Mouse (Mus musculus) MEL (cell line): ENCODE results near the gene Plin2. TPM values are rescaled to one million over a fixed set of nuclear protein-coding genes. Genes with fewer than 3 reads are reported as not detected.

ENCODE experiments used
- DNase-seq: peaks from one replicate; pipeline ENCODE4 v3.0.0; 2011; ENCODE audit warnings: low read depth, low spot score
- H3K27ac ChIP-seq: 2 replicates; pipeline ENCODE4 v1.5.1; 2012; ENCODE audit warnings: low read depth, mild to moderate bottlenecking, control low read depth, low read length, moderate library complexity; ENCODE audit not compliant: control insufficient read depth
- H3K27me3 ChIP-seq, 2 experiments: fragments of 150-350 bp in 1 of 2; sonication (generic) in 1 of 2; 2 replicates each; pipeline ENCODE4 v1.6.1; 2012; ENCODE audit warnings: low read length in 2 of 2, mild to moderate bottlenecking in 2 of 2, improper control_type of control experiment in 1 of 2, moderate library complexity in 1 of 2; ENCODE audit not compliant: insufficient read depth in 2 of 2, control insufficient read depth in 1 of 2
- H3K36me3 ChIP-seq, 2 experiments: 2 replicates each; pipeline ENCODE4 v1.6.1; 2012 to 2014; ENCODE audit warnings: low read length in 2 of 2, improper control_type of control experiment in 1 of 2, inconsistent platforms in 1 of 2, mild to moderate bottlenecking in 1 of 2; ENCODE audit not compliant: insufficient read depth in 2 of 2, control insufficient read depth in 1 of 2
- H3K4me1 ChIP-seq, 2 experiments: fragments of 150-350 bp in 1 of 2; sonication (generic) in 1 of 2; 2 replicates each; pipeline ENCODE4 v1.6.1; 2012; ENCODE audit warnings: low read length in 2 of 2, improper control_type of control experiment in 1 of 2, mild to moderate bottlenecking in 1 of 2; ENCODE audit not compliant: insufficient read depth in 2 of 2, control insufficient read depth in 1 of 2
- H3K4me3 ChIP-seq, 2 experiments: fragments of 150-350 bp in 1 of 2; sonication (generic) in 1 of 2; 2 replicates each; pipeline ENCODE4 v1.5.1; 2012; ENCODE audit warnings: low read depth in 2 of 2, low read length in 2 of 2, mild to moderate bottlenecking in 2 of 2, moderate library complexity in 2 of 2, control low read depth in 1 of 2, improper control_type of control experiment in 1 of 2; ENCODE audit not compliant: control insufficient read depth in 1 of 2, insufficient read depth in 1 of 2
- H3K79me2 ChIP-seq: 2 replicates; pipeline ENCODE4 v1.6.1; 2012; ENCODE audit warnings: mild to moderate bottlenecking, low read length, moderate library complexity; ENCODE audit not compliant: control insufficient read depth, poor library complexity, insufficient read depth
- H3K9ac ChIP-seq: 2 replicates; pipeline ENCODE4 v1.6.1; 2012; ENCODE audit warnings: low read depth, mild to moderate bottlenecking, control low read depth, low read length, moderate library complexity; ENCODE audit not compliant: control insufficient read depth, poor library complexity, severe bottlenecking
- H3K9me3 ChIP-seq: fragments of 150-350 bp; sonication (generic); replicated peaks from 2 replicates; pipeline ENCODE4 v1.6.1; 2012; ENCODE audit warnings: mild to moderate bottlenecking, low read length, improper control_type of control experiment, moderate library complexity; ENCODE audit not compliant: insufficient read depth
- CHD1 ChIP-seq: IDR thresholded peaks from 2 replicates; pipeline ENCODE4 v1.6.1; 2012; ENCODE audit warnings: low read depth, mild to moderate bottlenecking, inconsistent platforms, low read length, improper control_type of control experiment
- CHD2 ChIP-seq: IDR thresholded peaks from 2 replicates; pipeline ENCODE4 v1.6.1; 2011; ENCODE audit warnings: low read length, improper control_type of control experiment
- CTCF ChIP-seq, 3 experiments: IDR thresholded peaks in 2 of 3; conservative IDR thresholded peaks in 1 of 3; 2 replicates each; pipeline ENCODE4 v1.5.1; 2011 to 2012; ENCODE audit warnings: low read length in 3 of 3, low read depth in 2 of 3, mild to moderate bottlenecking in 2 of 3, improper control_type of control experiment in 1 of 3, inconsistent platforms in 1 of 3, mixed read lengths in 1 of 3, moderate library complexity in 1 of 3; ENCODE audit not compliant: control insufficient read depth in 1 of 3, insufficient read depth in 1 of 3, poor library complexity in 1 of 3, severe bottlenecking in 1 of 3
- E2F4 ChIP-seq: IDR thresholded peaks from 2 replicates; pipeline ENCODE4 v1.6.1; 2011; ENCODE audit warnings: low read depth, low read length, improper control_type of control experiment, borderline replicate concordance
- ELF1 ChIP-seq: IDR thresholded peaks from 2 replicates; pipeline ENCODE4 v1.6.1; 2014; ENCODE audit warnings: low read depth, mild to moderate bottlenecking, inconsistent platforms, low read length, improper control_type of control experiment, moderate library complexity
- ETS1 ChIP-seq: IDR thresholded peaks from 2 replicates; pipeline ENCODE4 v1.6.1; 2012; ENCODE audit warnings: low read depth, mild to moderate bottlenecking, inconsistent platforms, low read length, improper control_type of control experiment, moderate library complexity
- GABPA ChIP-seq: IDR thresholded peaks from 2 replicates; pipeline ENCODE4 v1.6.1; 2012; ENCODE audit warnings: low read depth, mild to moderate bottlenecking, inconsistent platforms, low read length, improper control_type of control experiment, moderate library complexity
- GATA1 ChIP-seq: IDR thresholded peaks from 2 replicates; pipeline ENCODE4 v1.6.1; 2011; ENCODE audit warnings: low read depth, low read length, improper control_type of control experiment
- HCFC1 ChIP-seq: IDR thresholded peaks from 2 replicates; pipeline ENCODE4 v1.6.1; 2012; ENCODE audit warnings: low read depth, mild to moderate bottlenecking, inconsistent platforms, low read length, improper control_type of control experiment, moderate library complexity
- KAT2A ChIP-seq: conservative IDR thresholded peaks from 2 replicates; pipeline ENCODE4 v1.6.1; 2012; ENCODE audit warnings: low read depth, low read length, improper control_type of control experiment, inconsistent platforms
- MAX ChIP-seq: IDR thresholded peaks from 2 replicates; pipeline ENCODE4 v1.6.1; 2011; ENCODE audit warnings: low read length, improper control_type of control experiment
- MAZ ChIP-seq: IDR thresholded peaks from 2 replicates; pipeline ENCODE4 v1.6.1; 2012; ENCODE audit warnings: low read depth, mild to moderate bottlenecking, inconsistent platforms, low read length, improper control_type of control experiment
- MXI1 ChIP-seq: IDR thresholded peaks from 2 replicates; pipeline ENCODE4 v1.6.1; 2011; ENCODE audit warnings: mild to moderate bottlenecking, low read depth, low read length, improper control_type of control experiment
- NELFE ChIP-seq: IDR thresholded peaks from 2 replicates; pipeline ENCODE4 v1.6.1; 2011; ENCODE audit warnings: low read depth, low read length, improper control_type of control experiment
- POLR2AphosphoS2 ChIP-seq: IDR thresholded peaks from 2 replicates; pipeline ENCODE4 v1.6.1; 2011; ENCODE audit warnings: low read length, improper control_type of control experiment
- RCOR1 ChIP-seq: IDR thresholded peaks from 2 replicates; pipeline ENCODE4 v1.6.1; 2012; ENCODE audit warnings: low read depth, mild to moderate bottlenecking, inconsistent platforms, low read length, improper control_type of control experiment
- SMC3 ChIP-seq: IDR thresholded peaks from 2 replicates; pipeline ENCODE4 v1.6.1; 2011; ENCODE audit warnings: low read depth, low read length, improper control_type of control experiment
- TAL1 ChIP-seq: IDR thresholded peaks from 2 replicates; pipeline ENCODE4 v1.6.1; 2012; ENCODE audit warnings: mild to moderate bottlenecking, inconsistent platforms, low read length, moderate library complexity, mixed read lengths
- TBP ChIP-seq: IDR thresholded peaks from 2 replicates; pipeline ENCODE4 v1.8.0; 2011; ENCODE audit warnings: low read depth, low read length, improper control_type of control experiment
- TCF12 ChIP-seq: IDR thresholded peaks from 2 replicates; pipeline ENCODE4 v1.6.1; 2014; ENCODE audit warnings: low read depth, mild to moderate bottlenecking, inconsistent platforms, low read length, improper control_type of control experiment, moderate library complexity
- UBTF ChIP-seq: IDR thresholded peaks from 2 replicates; pipeline ENCODE4 v1.6.1; 2012; ENCODE audit warnings: low read depth, mild to moderate bottlenecking, inconsistent platforms, low read length, improper control_type of control experiment, moderate library complexity, borderline replicate concordance; ENCODE audit not compliant: insufficient read depth
- ZMIZ1 ChIP-seq: IDR thresholded peaks from 2 replicates; pipeline ENCODE4 v1.6.1; 2012; ENCODE audit warnings: low read depth, mild to moderate bottlenecking, inconsistent platforms, low read length, improper control_type of control experiment, moderate library complexity
- ZNF384 ChIP-seq: IDR thresholded peaks from 2 replicates; pipeline ENCODE4 v1.6.1; 2012; ENCODE audit warnings: low read depth, mild to moderate bottlenecking, inconsistent platforms, low read length, improper control_type of control experiment
- polyA plus RNA-seq, 2 experiments: library from polyadenylated mRNA; stranded (reverse) in 1 of 2; unstranded in 1 of 2; fragments of >175 nt in 1 of 2; fragments of >200 nt in 1 of 2; gene quantifications; 2 replicates each; pipeline versions ENCODE4 v1.2.1 to v1.2.4; 2012; ENCODE audit warnings: low replicate concordance in 2 of 2, low read depth in 1 of 2; ENCODE audit not compliant: insufficient read length in 2 of 2, insufficient read depth in 1 of 2, missing spikeins in 1 of 2
- total RNA-seq: library from RNA; depleted of rRNA; stranded (reverse); fragments of 300-350 nt; gene quantifications from 2 replicates; pipeline ENCODE4 v1.2.3, GENCODE M21; 2012

Gene Plin2
- total and polyA plus RNA-seq, 3 experiments, result 75.9 to 92.2 TPM; not detected in 1

- TF ChIP-seq KAT2A (no peak), RCOR1 (no peak), ZNF384 (no peak), ZMIZ1 (no peak), E2F4 (no peak), MXI1 (no peak), TAL1 (no peak), MAZ (no peak), MAX (no peak), CTCF (IDR thresholded peaks at IDR 0.05 in 2 of 3, conservative IDR thresholded peaks at IDR 0.05 in 1 of 3; ENCODE audit: control insufficient read depth in 1 of 3, insufficient read depth in 1 of 3, low read depth in 2 of 3, low read length in 3 of 3, poor library complexity in 1 of 3, severe bottlenecking in 1 of 3) (no peak), POLR2AphosphoS2 (no peak), GABPA (no peak), UBTF (no peak), NELFE (no peak), ELF1 (no peak), TCF12 (no peak), SMC3 (no peak), ETS1 (no peak), CHD2 (no peak), HCFC1 (no peak)
- H3K27ac ChIP-seq, result no peak overlapping the region
Measured at GRCm38 (mm10) chr4:86691290-86691689, 21.4 kb upstream of the Plin2 start.

GRCm38 (mm10) chr4:86690768-86691167 is 20.9 kb upstream of the Plin2 start:
- no peak for DNase-seq
- Histone ChIP-seq H3K9ac (no peak overlapping the region), H3K9me3 (no peaks in the 10 kb centered on the region)
- TF ChIP-seq CHD1, result no peak
- no peak for TF ChIP-seq POLR2AphosphoS2
- TF ChIP-seq TBP, result no peak
- TF ChIP-seq GATA1, result no peak
- TF ChIP-seq, all 39 proteins: peak for 0
- no peaks in the 10 kb centered on the region for H3K79me2 ChIP-seq
- H3K4me3 ChIP-seq, result no peak overlapping the region
- peaks cover 0 to 25% of the 10 kb centered on the region in 2 experiments; a peak in 2 of 4 replicates for H3K36me3 ChIP-seq
- H3K27ac ChIP-seq, result no peak overlapping the region
- H3K4me1 ChIP-seq, result peaks cover 9 to 29% of the 10 kb centered on the region in 2 experiments
- H3K27me3 ChIP-seq, result no peaks in the 10 kb centered on the region

More at GRCm38 (mm10) chr4:86691290-86691689, 21.4 kb upstream of the Plin2 start:
- no peak for DNase-seq
- Histone ChIP-seq H3K4me3 (no peak overlapping the region), H3K4me1 (peaks cover 5 to 24% of the 10 kb centered on the region in 2 experiments), H3K9me3 (no peaks in the 10 kb centered on the region), H3K36me3 (peaks cover 0 to 20% of the 10 kb centered on the region in 2 experiments; a peak in 2 of 4 replicates), H3K27me3 (no peaks in the 10 kb centered on the region), H3K79me2 (no peaks in the 10 kb centered on the region), H3K9ac (no peak overlapping the region)
